Mouse (Mus musculus): ENCODE measurements at regions not wholly inside any gene's neighbourhood (a gene's known extent, or its start where the extent isn't known, plus 50 kb on each side); places are given as distances from the start of the nearest gene placed in this dataset.

DNA sequence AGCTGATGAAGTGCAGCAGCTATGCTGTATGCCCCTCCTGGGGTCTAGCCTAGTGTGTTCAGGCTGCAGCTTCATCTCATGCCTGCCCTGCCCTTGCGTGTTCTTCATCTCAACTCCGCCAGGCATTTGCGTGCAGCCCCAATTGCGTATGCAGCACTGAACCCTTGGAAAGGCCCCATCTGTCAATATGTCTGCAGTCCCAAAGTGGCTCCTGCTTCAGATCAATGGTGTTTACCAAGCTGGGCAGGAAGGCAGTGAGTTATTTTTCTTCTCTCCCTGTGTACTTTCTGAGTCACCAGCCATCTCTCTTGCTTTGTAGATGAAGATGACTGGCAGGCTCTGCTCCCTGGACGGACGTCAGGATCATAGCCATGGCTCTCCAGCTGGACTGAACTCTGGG is 264.5 kb downstream of the Matn1 start:
- DNase-seq (ENCODE audit: low spot score in 2 of 2), result no peak

DNA sequence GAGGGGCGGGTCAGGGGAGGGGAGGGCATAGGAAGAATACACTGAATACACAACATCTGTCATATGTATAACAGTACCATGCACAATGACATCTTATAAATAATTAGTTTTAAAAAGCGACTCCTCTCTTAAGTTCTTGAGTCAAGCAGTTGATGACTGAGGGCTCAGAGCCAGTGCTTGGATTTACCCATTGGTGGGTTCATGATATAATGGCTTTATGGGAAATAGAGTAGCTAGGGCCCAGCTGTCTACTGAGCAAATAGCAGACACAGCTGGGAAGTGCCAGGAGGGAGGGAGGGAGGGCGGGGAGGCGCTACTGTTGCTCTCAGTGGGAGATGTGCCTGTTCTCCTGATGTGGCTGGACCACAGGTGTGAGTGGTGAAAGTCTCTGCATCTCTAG is 268.5 kb downstream of the Matn1 start:
- no peak for DNase-seq (ENCODE audit: low spot score in 2 of 2)

DNA sequence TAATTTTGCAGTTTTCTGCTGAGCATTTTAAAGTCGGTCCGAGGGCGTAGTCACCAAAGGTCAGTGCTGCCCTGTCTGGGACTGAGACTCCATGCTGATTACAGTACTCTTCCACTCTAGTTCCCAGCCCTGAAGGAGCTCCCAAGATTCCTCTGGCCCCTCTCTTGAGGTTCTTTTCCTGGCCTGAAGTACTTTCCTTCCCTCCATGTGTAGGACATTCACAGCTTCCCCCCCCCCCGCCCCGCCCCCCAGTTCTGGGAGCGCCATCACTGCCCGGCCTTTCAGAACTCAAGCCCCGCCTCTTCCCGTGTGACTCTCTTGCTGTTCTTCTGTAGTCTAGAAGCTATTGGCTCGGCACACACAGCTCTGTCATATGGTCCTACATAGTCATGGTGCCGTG is 271.5 kb downstream of the Matn1 start:
- no peak for DNase-seq (ENCODE audit: low spot score in 2 of 2)

DNA sequence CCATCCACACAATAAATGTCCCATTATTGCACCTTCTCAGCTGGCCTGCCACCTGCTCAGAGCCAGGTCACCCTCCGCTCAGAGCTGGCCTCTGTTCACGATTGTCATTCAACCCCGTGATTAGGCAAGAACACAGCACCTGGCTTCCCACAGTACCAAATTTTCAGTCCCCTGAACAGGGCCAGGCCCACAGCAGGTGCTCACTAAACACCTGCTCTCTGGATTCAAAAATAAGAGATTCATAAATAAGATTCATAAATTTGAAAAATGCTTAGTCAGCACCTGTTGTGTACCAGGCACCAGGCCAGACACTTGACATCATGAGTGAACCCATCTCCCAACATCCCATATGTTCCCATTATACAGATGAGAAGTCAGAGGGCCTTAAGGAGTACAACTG is 272.2 kb downstream of the Matn1 start:
- DNase-seq (ENCODE audit: low spot score in 2 of 2), result no peak

DNA sequence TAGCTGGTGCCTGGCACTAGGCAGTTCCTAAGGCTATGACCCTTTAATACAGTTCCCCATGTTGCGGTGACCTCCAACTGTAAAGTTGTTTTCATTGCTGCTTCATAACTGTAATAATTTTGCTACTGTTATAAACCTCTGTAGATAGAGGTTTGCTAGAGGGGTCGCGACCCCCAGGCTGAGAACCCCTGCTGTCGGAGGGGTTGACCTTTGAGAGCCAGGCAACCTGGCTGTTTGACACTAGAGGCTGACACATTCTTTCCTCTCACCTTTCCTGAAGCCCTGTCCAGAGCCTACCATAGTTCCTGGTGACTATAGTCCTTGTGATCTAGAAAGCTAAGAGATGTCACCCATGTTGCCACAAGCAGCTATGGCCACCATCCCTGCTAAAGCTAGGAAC is 272.9 kb downstream of the Matn1 start:
- DNase-seq (ENCODE audit: low spot score in 2 of 2), result no peak

DNA sequence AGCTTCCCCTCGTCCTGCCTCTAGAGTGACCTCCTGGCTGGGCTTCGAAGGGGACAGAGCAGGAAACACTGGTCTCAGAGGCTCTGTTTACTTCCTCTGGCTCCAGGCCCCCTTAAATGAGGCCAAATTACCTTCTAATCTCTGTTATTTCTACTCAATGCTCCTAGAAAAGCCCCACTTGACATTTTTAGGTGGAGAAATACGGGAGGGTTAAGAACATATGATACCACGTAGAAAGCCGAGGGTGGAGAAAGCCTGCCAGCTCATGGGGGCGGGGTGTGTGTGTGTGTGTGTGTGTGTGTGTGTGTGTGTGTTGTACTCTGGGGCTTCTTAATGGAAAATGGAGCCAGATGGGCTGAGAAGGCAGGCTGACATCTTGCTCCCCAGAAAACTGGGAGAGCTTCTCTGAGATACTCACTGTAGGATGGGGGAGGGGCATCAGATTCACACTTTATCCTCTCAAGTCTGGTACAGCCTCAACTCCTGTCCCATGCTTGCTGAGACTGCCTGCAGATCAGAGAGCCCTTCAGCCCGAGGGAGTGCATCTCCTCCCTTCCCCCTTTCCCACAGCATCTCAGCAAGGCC is 273.5 kb downstream of the Matn1 start:
- DNase-seq (ENCODE audit: low spot score in 2 of 2), result no peak

DNA sequence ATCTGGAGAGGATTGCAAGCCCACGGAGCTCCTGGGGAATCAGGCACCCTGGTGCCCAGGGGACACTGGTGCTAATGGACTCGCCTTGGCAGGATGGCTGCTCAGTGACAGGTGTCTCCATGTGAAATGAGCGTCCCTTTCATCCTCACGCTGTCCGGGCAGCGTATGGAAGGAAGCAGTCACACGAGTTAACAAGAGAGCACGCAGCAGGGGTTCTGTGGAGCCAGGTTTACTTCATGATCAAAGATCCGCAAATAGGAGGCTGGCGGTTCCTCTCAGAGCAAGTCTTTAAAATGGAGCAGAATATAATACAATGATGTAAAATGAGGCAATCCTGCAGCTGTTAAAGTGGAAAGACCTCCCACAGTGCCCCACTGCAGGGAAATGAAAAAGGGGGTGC is 276.8 kb downstream of the Matn1 start:
- DNase-seq (ENCODE audit: low spot score in 2 of 2), result no peak

DNA sequence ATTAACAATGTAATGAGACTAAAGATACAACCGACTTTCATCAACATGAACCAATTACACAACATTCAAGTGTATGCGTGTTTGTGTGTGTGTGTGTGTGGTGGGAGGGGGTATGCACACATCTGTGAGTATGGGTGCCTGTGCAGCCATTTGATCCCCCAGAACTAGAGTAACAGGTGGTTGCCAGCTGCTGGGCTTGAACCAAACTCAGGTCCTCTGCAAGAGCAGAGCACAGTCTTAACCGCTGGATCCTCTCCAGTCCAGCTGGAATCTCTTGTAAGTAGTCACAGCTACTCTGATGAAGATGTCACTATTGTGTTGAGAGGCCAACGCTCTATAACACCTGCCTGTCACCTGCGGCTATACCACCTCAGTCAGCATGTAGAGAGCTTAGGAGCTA is 286.2 kb downstream of the Matn1 start:
- no peak for DNase-seq (ENCODE audit: low spot score in 2 of 2)

DNA sequence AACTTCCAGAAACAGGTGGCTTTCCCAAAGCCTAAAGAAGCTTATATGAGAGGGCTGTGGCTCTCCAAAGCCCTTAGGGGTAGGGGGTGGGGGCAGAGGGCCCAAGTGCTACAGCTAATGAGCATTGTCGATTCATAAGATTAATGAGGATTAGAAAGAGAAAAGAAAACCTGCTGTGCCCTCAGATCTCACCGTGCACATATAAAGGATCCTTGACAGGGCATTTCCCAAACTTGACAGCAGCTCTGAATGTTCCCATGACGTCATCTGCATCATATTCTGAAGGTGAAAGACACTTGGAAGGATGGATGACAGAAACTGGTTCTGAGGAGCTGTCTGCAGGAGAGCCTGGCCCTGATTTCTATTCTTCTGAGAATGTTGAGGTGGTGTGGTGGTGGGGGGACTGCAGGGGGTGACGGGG is 292.4 kb downstream of the Matn1 start:
- no peak for DNase-seq (ENCODE audit: low spot score in 2 of 2)

DNA sequence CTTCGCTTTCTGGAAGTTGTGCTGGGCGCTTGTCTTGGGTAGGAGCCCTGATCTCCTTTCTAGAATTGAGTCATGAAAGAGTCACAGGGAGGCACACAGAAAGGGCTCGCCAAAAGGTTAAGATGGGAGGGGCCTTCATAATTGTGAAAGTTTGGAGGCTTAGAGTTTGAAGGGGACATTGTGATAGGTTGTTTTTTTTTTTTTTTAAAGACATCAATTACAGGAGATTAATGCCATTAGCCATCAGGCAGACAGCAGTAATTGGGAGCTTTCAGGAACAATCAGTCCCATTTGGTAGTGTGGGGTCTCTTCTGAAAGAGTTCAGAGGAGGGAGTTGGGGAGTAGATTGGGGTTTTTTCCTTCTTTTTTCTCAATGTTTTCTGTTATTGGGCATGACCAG is 294.4 kb downstream of the Matn1 start:
- no peak for DNase-seq (ENCODE audit: low spot score in 2 of 2)

DNA sequence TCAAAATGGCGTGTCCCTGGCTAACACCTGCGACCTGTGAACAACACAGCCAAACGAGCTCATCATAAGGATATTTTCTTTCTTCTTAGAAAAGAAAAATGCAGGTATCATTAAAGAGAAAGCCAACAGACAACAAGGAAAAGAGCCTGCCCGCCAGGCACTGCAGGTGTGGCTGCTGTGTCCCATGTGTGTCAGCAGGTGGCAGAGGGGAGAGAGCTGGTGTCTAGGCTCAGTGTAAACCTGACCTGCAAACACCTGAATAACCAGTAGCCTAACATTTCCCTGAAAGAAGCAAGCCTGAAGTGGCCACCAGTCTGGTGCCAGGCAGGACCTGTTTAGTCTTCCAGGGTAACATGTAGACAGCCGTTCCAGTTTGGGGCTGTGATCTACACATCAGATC is 294.9 kb downstream of the Matn1 start:
- DNase-seq (ENCODE audit: low spot score in 2 of 2), result no peak

DNA sequence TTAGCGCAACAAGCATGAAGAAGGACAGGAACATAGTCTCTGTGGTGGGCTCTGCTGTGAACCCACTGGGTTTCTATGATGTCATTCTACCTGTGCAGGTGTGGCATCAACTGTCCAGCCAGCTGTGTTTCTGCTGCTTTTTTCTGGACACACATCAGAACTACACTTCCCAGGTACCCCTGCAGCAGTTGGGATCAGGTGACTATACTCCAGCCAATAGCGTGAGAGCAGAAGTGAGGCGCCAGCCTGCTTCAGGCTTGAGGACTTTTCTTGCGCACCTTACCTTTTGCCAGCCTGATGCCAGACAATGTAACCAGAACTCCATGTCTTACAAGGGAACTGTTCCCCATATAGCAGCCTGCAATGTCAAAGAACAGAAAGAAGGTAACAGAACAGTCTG is 296.3 kb downstream of the Matn1 start:
- DNase-seq (ENCODE audit: low spot score in 2 of 2), result no peak

DNA sequence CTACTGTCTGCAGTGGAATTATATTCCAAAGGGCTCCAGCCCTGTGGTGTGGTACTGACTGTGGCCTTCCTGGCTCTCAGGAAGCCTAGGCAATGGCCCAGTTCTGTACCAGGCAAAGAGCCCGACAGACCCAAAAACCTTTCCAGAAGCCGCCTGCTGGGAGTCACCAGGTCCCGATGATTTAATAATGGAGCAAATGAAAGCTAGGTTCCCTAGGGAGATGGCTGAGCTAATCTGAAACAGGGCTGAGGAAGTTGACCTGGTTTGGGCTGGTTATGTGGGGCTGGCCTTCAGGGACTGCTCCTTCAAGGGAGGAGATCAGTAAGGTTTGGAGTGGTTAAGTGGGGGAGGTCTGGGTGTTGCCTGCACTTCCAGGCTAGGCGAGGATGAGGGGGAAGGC is 298.1 kb downstream of the Matn1 start:
- no peak for DNase-seq (ENCODE audit: low spot score in 2 of 2)

DNA sequence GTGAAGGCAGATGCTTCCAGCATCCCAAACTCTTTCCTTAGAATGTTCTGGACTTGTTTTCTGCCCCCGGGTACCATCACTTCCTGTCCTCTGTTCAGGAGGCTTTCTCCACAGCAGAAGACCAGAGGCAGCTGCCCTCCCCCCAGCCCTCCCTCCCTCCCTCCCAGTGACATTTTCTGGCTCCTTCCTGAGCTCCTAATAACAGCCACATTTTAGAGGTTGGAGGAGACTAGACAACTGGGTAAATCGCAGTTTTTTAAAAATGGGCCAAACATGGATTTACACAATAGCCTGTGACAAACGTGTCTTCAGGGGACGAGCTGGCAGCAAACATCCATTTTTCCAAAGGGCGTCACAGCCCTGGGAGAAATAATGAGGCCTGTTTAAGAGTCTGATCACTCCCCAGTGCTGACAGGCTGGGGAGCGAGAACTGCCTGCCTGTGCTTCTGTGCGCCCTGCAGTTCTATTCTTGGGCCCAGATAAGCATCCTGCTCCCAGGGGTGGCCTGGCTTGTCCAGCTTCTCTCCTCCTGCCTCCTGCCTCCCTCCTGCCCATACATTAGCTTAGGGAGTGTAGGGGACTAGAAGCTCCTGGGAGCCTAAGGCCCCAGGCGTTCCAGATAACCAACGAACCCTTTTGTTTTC is 299.7 kb downstream of the Matn1 start:
- DNase-seq (ENCODE audit: low spot score in 2 of 2), result no peak

DNA sequence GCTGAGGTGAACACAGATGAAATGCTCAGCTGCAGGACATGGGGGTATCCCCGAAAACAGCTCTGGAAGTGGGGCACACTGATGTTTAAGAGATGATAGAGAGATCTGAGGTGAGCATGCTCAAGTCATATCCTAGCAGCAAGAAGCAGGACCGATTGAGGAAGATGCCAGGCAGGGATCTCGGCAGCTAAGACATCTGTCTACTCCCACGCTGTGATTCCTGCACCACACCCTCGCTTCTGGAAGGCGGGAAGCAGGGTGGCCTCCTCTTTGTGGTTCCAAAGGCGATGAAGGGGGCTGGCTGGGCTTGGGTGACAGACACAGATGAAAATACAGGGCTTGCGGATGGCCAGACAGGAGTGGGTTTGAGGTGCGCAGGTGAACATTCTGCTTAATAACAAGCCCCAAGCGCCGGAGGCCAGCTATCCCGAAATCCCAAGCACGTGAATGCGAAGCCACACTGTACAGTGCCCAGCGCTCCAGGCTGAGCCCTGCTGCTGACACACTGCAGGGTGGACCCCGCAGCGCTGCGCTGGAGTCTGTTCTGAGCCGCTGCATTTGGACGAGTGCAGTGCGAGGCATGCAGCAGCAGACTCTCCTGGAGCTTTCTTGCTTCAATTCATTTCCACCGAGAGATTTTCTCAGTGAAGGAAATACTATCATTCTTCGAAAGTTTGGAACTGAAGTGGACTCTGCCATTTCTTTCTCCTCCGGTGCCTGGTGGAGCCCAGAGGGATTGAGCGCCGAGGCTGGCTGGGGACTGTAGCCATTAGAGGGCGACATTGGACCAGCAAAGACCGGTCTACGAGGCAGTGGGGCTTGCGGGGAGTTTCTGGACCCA is 308.6 kb downstream of the Matn1 start:
- DNase-seq (ENCODE audit: low spot score in 2 of 2), result peak; percentile 15 to 27

DNA sequence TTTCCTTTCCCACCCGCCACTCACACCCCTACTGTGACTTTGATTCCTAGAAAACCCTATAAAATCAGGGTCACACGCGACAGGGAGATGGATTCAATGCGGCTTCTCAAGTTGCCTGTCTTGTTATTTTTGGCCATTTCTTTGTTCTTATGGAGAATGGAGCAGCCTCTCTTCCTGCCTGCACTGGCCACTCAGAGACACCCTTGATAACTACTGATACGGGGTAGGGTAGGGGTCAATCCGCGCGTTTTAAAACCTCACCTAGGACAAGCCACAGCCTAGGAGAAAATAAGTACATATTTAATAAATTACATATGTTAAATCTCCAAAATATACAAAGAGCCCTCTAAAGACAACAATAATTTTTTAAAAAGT is 309.2 kb downstream of the Matn1 start:
- no peak for DNase-seq (ENCODE audit: low spot score in 2 of 2)

DNA sequence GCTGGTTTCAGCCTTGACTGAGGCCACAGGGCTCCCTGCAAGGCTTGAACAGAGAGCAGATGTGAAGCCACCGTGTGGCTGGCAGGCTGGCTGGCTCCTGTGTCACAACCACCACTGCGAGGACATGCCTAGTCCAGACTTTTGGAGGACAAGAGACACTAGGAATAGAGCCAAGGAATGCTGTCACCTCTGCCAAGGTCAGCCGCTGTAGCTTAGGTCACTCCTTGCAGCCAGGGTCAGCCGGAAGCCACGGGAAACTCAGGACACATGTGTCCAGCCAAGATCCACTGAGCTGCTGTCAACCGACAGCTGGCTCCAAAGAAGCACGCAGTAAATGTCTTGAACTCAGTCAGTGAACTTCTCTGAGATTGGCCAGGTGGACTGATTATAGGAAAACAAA is 310.1 kb downstream of the Matn1 start:
- DNase-seq (ENCODE audit: low spot score in 2 of 2), result peak in 1 of 2 experiments; percentile 20

DNA sequence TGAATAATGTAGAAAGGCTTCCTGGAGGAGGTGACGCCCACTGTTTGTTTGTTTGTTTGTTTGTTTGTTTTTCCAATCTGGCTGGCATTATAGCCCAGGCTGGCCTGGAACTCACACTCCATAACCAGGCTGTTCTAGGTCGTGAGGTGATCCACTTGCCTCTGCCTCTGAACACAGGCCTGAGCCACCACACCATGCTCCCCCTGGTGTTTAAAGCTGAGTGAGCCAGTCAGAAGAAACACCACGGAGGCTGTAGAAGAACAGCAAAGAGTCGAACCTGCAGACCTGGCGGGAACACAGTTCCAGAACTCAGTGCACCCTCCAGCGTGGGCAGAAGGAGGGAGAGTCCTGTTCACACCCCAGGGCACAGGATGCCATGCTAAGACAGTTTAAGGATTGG is 310.5 kb downstream of the Matn1 start:
- no peak for DNase-seq (ENCODE audit: low spot score in 2 of 2)

DNA sequence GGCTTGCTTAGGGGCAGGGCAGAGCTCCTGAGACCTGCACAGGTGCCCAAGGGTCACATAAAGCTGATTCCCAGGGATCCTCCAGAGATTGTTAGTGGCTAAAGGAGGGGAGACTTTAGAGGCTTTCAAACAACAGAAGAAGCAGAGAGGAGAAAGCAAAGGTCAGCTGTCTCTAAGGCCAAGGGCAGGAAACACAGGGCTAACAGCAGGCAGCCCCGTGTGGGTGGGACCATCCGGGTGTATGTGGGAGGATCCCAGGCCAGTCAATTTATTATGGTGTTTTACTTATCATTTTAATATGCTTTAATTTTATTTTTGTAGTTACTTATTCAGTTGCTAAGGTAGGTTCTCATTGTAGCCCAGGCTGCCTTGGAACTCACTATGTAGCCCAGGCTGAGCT is 317.1 kb downstream of the Matn1 start:
- no peak for DNase-seq (ENCODE audit: low spot score in 2 of 2)

DNA sequence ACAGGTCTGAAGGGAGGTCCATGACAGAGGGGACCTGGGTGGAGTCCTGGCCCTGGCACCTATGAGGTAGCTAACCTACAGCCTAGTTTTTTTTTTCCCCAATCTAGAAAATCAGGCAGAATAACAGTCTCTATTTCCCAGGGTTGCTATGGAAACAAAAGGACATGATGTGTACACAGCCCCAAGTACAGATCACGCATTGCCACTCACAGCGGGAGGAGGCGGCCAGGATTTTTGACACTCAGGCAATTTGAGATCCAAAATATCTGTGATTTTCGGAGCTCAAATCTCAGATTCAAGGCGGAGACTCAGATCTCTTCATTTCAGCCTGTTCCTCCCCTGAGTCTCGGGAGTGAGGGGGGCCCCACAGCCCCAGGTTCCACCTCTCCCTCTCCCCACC is 318.7 kb downstream of the Matn1 start:
- DNase-seq (ENCODE audit: low spot score in 2 of 2), result no peak

DNA sequence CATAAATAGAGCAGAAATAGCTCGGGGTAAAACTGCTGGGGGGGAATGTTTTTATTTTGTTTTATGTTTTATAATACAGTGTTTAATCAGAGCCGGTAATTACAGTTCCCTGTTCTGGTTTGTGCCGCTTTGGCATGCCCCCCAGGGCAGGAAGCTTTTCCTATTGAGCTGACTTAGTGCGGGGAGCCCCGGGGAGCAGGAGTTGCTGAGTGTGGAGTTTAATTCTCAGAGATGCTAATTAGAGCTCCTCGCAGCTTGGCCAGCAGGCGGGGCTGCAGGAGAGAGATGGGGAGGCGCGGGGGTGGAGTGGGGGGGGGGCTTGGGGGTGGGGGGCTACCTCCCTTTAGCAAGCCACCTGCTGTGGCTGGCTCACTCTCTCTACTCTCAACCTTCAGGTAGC is 322.6 kb downstream of the Matn1 start:
- DNase-seq (ENCODE audit: low spot score in 2 of 2), result no peak

DNA sequence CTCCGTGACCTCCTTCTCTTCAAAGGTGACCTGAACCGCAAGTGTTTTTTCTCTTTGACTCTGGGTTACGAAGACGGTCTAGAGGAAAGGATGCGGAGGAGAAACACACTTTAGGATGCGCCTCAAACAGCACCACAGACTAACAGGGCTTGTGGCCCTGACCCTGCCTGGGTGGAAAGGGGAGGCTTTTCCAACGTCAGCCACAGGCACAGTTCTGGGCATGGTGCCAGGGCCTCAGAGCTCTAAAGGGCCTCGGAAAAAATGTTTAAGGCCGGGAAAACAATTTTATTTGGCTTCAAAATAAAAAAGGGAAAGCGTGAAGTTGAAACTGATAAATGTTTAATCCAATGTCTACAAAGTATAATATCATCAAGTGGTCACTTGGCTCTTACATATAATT is 323.6 kb downstream of the Matn1 start:
- DNase-seq (ENCODE audit: low spot score in 2 of 2), result no peak

DNA sequence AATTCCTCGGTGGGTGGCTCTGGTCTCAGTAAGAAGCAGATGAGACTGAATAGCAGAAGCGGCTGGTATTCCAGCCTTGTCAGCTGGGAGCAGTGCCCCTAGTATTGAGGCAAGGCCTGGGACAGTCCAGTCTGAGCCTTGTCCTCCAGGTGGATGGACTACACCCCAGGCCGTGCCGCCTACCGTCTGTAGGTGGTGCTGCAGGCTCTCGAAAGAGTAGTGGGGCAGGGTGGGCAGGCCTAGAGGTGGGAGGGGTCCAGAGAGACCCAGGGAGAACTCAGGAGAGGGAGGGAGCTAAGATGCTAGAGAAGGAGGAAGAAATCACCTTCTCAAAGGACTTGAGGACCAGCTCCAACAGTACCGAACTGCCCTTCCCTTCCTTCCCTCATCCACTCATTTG is 326.0 kb downstream of the Matn1 start:
- no peak for DNase-seq (ENCODE audit: low spot score in 2 of 2)
